Mouse (Mus musculus) embryonic facial prominence, embryonic 14.5 days (tissue): Measurements from ENCODE around the gene Id1. TPM values are rescaled to one million over a fixed set of nuclear protein-coding genes. Genes with fewer than 3 reads are reported as not detected.

ENCODE experiments used
- ATAC-seq: fragments of 200-750 bp; cut with Nextera tagmentation; 2 replicates; pipeline ENCODE4 v1.8.0; 2017; ENCODE audit warnings: low read depth, moderate number of reproducible peaks, moderate TSS enrichment
- DNase-seq: peaks from one replicate; pipeline ENCODE4 v3.0.0-alpha.2; 2015; ENCODE audit warnings: low spot score
- H3K27ac ChIP-seq: fragments of 300-500 bp; sonication (generic); replicated peaks from 2 replicates; pipeline ENCODE4 v1.5.1; 2014; ENCODE audit warnings: low read depth, mild to moderate bottlenecking, low read length, moderate library complexity
- H3K27me3 ChIP-seq: fragments of 300-500 bp; sonication (generic); replicated peaks from 2 replicates; pipeline ENCODE4 v1.6.1; 2014; ENCODE audit warnings: low read length; ENCODE audit not compliant: control insufficient read depth, insufficient read depth
- H3K36me3 ChIP-seq: fragments of 300-500 bp; sonication (generic); 2 replicates; pipeline ENCODE4 v1.6.1; 2014; ENCODE audit warnings: low read length, mixed read lengths; ENCODE audit not compliant: control insufficient read depth, insufficient read depth
- H3K4me1 ChIP-seq: fragments of 300-500 bp; sonication (generic); 2 replicates; pipeline ENCODE4 v1.6.1; 2014; ENCODE audit warnings: antibody characterized with exemption, low read length; ENCODE audit not compliant: control insufficient read depth, insufficient read depth
- H3K4me2 ChIP-seq: fragments of 300-500 bp; sonication (generic); 2 replicates; pipeline ENCODE4 v1.6.1; 2014; ENCODE audit warnings: low read depth, mild to moderate bottlenecking, low read length, moderate library complexity, mixed read lengths
- H3K4me3 ChIP-seq: fragments of 300-500 bp; sonication (generic); 2 replicates; pipeline ENCODE4 v1.5.1; 2014; ENCODE audit warnings: low read depth, mild to moderate bottlenecking, low read length
- H3K9ac ChIP-seq: fragments of 300-500 bp; sonication (generic); 2 replicates; pipeline ENCODE4 v1.6.1; 2014; ENCODE audit warnings: low read depth, mild to moderate bottlenecking, low read length, moderate library complexity, mixed read lengths
- H3K9me3 ChIP-seq: fragments of 300-500 bp; sonication (generic); 2 replicates; pipeline ENCODE4 v1.6.1; 2016; ENCODE audit warnings: low read length; ENCODE audit not compliant: control insufficient read depth
- WGBS: fragments of 180-500 bp; shearing (Covaris S2); extraction: QIAGEN DNeasy Blood & Tissue Kit; methylation state at CpG from one replicate; pipeline ENCODE4 v1.1.7; 2014; 5-methylcytosine and 5-hydroxymethylcytosine counted together
- polyA plus RNA-seq: library from polyadenylated mRNA; unstranded; fragments of >200 nt; fragmentation: Nextera tagmentation; extraction: Ambion mirVana; gene quantifications from 2 replicates; pipeline ENCODE4 v1.2.1, GENCODE M21; 2014

The Id1 gene
- polyA plus RNA-seq: 128 and 138 TPM in 2 replicates

- Histone ChIP-seq H3K4me1 (peaks cover 37% of the 10 kb centered on the region), H3K9me3 (no peaks in the 10 kb centered on the region), H3K4me3 (peak within 1 kb of the TSS; percentile 83), H3K4me2 (peak within 1 kb of the TSS; percentile 80), H3K36me3 (peaks cover 5% of the 10 kb centered on the region; the same call in 1 of the 2 replicates), H3K9ac (peak within 1 kb of the TSS; percentile 95), H3K27me3 (no peaks in the 10 kb centered on the region), H3K27ac (peak within 1 kb of the TSS; percentile 92)
- ATAC-seq: peak; percentile 76
- peak; percentile 98 for DNase-seq
- under 1% methylated on average over 28 of the region's 28 CpGs for WGBS
These were observed at the start of gene Id1 for GRCm38 (mm10) chr2:152736090-152736601. Gene Id1 (plus strand): TSS chr2:152736251.

GRCm38 (mm10) chr2:152686399-152686798 lies 49.7 kb upstream of the Id1 start:
- Histone ChIP-seq H3K9me3 (peaks cover 17% of the 10 kb centered on the region), H3K36me3 (peaks cover 87% of the 10 kb centered on the region), H3K27ac (peak overlapping the region; percentile 72), H3K27me3 (no peaks in the 10 kb centered on the region), H3K4me3 (peak overlapping the region; percentile 50), H3K4me2 (peak overlapping the region; percentile 65), H3K9ac (peak overlapping the region; percentile 45; the same call in 1 of the 2 replicates), H3K4me1 (no peaks in the 10 kb centered on the region)
- no peak for ATAC-seq
- DNase-seq: no peak
- WGBS: 60% methylated on average over 12 of the region's 12 CpGs

GRCm38 (mm10) chr2:152686806-152687267 lies 49.2 kb upstream of the Id1 start, which contains the start of gene Mcts2:
Gene Mcts2 (plus strand): TSS chr2:152687035.
- Histone ChIP-seq H3K27me3 (no peaks in the 10 kb centered on the region), H3K4me1 (no peaks in the 10 kb centered on the region), H3K4me3 (peak within 1 kb of the TSS; percentile 50), H3K9me3 (peaks cover 17% of the 10 kb centered on the region), H3K27ac (peak within 1 kb of the TSS; percentile 72), H3K4me2 (peak within 1 kb of the TSS; percentile 65), H3K36me3 (peaks cover 83% of the 10 kb centered on the region), H3K9ac (peak within 1 kb of the TSS; percentile 65)
- peak; percentile 98 for DNase-seq
- ATAC-seq: peak; percentile 95
- 58% methylated on average over 45 of the region's 45 CpGs for WGBS

- H3K4me3 ChIP-seq: no peak overlapping the region
- ATAC-seq: no peak
- DNase-seq: peak; percentile 43
- no peak overlapping the region for H3K9ac ChIP-seq
- no peak overlapping the region for H3K27ac ChIP-seq
- 76% methylated on average over 7 of the region's 7 CpGs for WGBS
- peaks cover 60% of the 10 kb centered on the region for H3K36me3 ChIP-seq
- peaks cover 5% of the 10 kb centered on the region for H3K9me3 ChIP-seq
- H3K4me2 ChIP-seq: no peak overlapping the region
- H3K27me3 ChIP-seq: no peaks in the 10 kb centered on the region
- H3K4me1 ChIP-seq: 0 out of 2 replicates have a peak, but pooled peaks cover 4% of the 10 kb centered on the region
These were observed 44.4 kb upstream of the Id1 start for GRCm38 (mm10) chr2:152691564-152692217.

GRCm38 (mm10) chr2:152693233-152693632 lies 42.8 kb upstream of the Id1 start:
- peak; percentile 83 for DNase-seq
- WGBS: 16% methylated on average over 9 of the region's 9 CpGs

GRCm38 (mm10) chr2:152693735-152694134 lies 42.3 kb upstream of the Id1 start:
- DNase-seq (no peak), ATAC-seq (no peak)
- 0 out of 2 replicates have a peak, but pooled peaks cover 4% of the 10 kb centered on the region for H3K4me1 ChIP-seq
- H3K36me3 ChIP-seq: peaks cover 54% of the 10 kb centered on the region
- no peaks in the 10 kb centered on the region for H3K9me3 ChIP-seq
- no peaks in the 10 kb centered on the region for H3K27me3 ChIP-seq
- peak overlapping the region; percentile 21 for H3K4me3 ChIP-seq
- peak overlapping the region; percentile 25; the same call in 1 of the 2 replicates for H3K27ac ChIP-seq
- peak overlapping the region; percentile 41 for H3K4me2 ChIP-seq
- peak overlapping the region; percentile 43 for H3K9ac ChIP-seq
- 79% methylated on average over 13 of the region's 13 CpGs for WGBS

More at GRCm38 (mm10) chr2:152693233-152693632, 42.8 kb upstream of the Id1 start:
- Histone ChIP-seq H3K9ac (peak overlapping the region; percentile 43), H3K27me3 (no peaks in the 10 kb centered on the region), H3K4me1 (0 out of 2 replicates have a peak, but pooled peaks cover 4% of the 10 kb centered on the region), H3K9me3 (no peaks in the 10 kb centered on the region), H3K27ac (peak overlapping the region; percentile 25; the same call in 1 of the 2 replicates), H3K4me2 (peak overlapping the region; percentile 41), H3K36me3 (peaks cover 54% of the 10 kb centered on the region), H3K4me3 (peak overlapping the region; percentile 21)
- ATAC-seq: peak; percentile 39

GRCm38 (mm10) chr2:152694708-152695107 lies 41.3 kb upstream of the Id1 start:
- 73% methylated on average over 7 of the region's 7 CpGs for WGBS
- ATAC-seq (no peak), DNase-seq (no peak)
- Histone ChIP-seq H3K4me3 (no peak overlapping the region), H3K27me3 (no peaks in the 10 kb centered on the region), H3K9ac (no peak overlapping the region), H3K36me3 (peaks cover 52% of the 10 kb centered on the region), H3K4me2 (no peak overlapping the region), H3K9me3 (no peaks in the 10 kb centered on the region), H3K4me1 (0 out of 2 replicates have a peak, but pooled peaks cover 4% of the 10 kb centered on the region), H3K27ac (no peak overlapping the region)

GRCm38 (mm10) chr2:152696016-152696415 lies 40.0 kb upstream of the Id1 start:
- WGBS: 42% methylated on average over 10 of the region's 10 CpGs
- H3K9ac ChIP-seq: peak overlapping the region; percentile 58
- peaks cover 61% of the 10 kb centered on the region for H3K36me3 ChIP-seq
- no peaks in the 10 kb centered on the region for H3K27me3 ChIP-seq
- no peaks in the 10 kb centered on the region for H3K9me3 ChIP-seq
- H3K4me2 ChIP-seq: no peak overlapping the region
- no peak for DNase-seq
- H3K4me1 ChIP-seq: 0 out of 2 replicates have a peak, but pooled peaks cover 4% of the 10 kb centered on the region
- no peak overlapping the region for H3K4me3 ChIP-seq
- peak overlapping the region; percentile 35 for H3K27ac ChIP-seq
- no peak for ATAC-seq
